Comparison of ENCODE assay signal across 8 mouse cellular contexts in the genomic region with DNA sequence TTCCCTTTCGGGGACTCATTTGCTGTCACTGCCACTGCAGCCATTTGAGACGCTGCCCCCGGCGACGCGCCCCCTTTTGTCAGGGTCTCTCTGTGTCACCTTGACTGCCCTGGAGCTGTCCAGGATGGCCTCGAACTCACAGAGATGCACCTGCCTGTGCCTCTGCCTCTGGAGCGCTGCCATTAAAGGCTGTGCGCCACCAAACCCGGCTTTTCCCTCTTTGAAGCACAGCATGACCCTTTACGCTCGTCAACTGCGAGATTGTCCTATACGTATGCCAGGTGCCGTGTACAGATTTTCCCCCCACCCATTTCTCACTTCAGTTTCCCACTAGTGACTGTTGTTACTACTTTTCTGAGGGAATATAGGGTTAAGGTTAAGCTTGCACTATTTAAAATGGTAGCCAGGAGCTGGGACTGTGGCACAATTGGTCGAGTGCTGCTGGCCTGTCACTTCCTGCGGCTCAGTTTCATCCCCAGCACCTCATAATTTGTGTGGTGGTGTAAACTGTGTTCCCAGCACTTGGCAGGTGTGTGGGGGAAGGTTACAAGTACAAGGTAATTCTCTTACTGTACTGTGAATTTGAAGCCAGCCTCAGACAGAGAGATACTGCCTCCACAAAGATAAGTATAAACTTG. TPM values are rescaled to one million over a fixed set of nuclear protein-coding genes. Genes with fewer than 3 reads are reported as not detected.
DNase-seq lines count a peak whose midpoint lies in the region; ATAC-seq and TF ChIP-seq lines count a peak whose summit lies in the region.

No protein-coding gene starts in this region.

- H3K4me2 ChIP-seq in forebrain, embryonic 13.5 days, result peak overlapping the region; percentile 97

- H3K9ac ChIP-seq in forebrain, embryonic 13.5 days, result peak overlapping the region; percentile 89

- 0 out of 2 replicates have a peak, but pooled peaks have one; percentile 10 for ATAC-seq in forebrain, embryonic 13.5 days

- H3K4me1 ChIP-seq in bone marrow, adult 2 months (ENCODE audit: control insufficient read depth, insufficient read depth, low read length), result peaks cover 6% of the 10 kb centered on the region; the same call in 1 of the 2 replicates
- peaks cover 6% of the 10 kb centered on the region for H3K4me1 ChIP-seq in forebrain, embryonic 13.5 days
- peaks cover 9% of the 10 kb centered on the region for H3K4me1 ChIP-seq in limb, embryonic 10.5 days

- 3% methylated on average over 17 of the region's 17 CpGs for WGBS in bone marrow, adult 2 months
- 10% methylated on average over 17 of the region's 17 CpGs for WGBS in forebrain, embryonic 13.5 days
- 8% methylated on average over 17 of the region's 17 CpGs for WGBS in limb, embryonic 10.5 days

- no peak for TF ChIP-seq POLR2A in bone marrow, adult 2 months (IDR thresholded peaks at IDR 0.05; ENCODE audit: borderline replicate concordance, control insufficient read depth, low read depth, low read length)

- H3K36me3 ChIP-seq in forebrain, embryonic 13.5 days (ENCODE audit: poor library complexity, severe bottlenecking), result peaks cover 22% of the 10 kb centered on the region
- peaks cover 26% of the 10 kb centered on the region for H3K36me3 ChIP-seq in limb, embryonic 10.5 days

- 0 out of 2 replicates have a peak overlapping the region, but pooled peaks have one; percentile 7 for H3K27ac ChIP-seq in bone marrow, adult 2 months (ENCODE audit: control insufficient read depth, insufficient read depth, low read depth, low read length, poor library complexity)
- H3K27ac ChIP-seq in forebrain, embryonic 13.5 days, result 0 out of 2 replicates have a peak overlapping the region, but pooled peaks have one; percentile 31
- peak overlapping the region; percentile 86 for H3K27ac ChIP-seq in limb, embryonic 10.5 days

- no peaks in the 10 kb centered on the region; the same call in 1 of the 2 replicates for H3K9me3 ChIP-seq in forebrain, embryonic 13.5 days (replicated peaks)
- no peaks in the 10 kb centered on the region for H3K9me3 ChIP-seq in limb, embryonic 10.5 days (replicated peaks)

- intact Hi-C loops in left cerebral cortex, postnatal 4 days (cut with DNase I), result no loop called here

- peak; percentile 27 for DNase-seq in left cerebral cortex, postnatal 4 days
- DNase-seq in left cerebral cortex, adult 8-10 months (ENCODE audit: low spot score in 2 of 2), result no peak
- DNase-seq in limb, embryonic 10.5 days (ENCODE audit: low spot score), result peak; percentile 53
- DNase-seq in neural tube, embryonic 10.5 days (ENCODE audit: extremely low spot score, low spot score), result peak; percentile 21
- DNase-seq in yolk sac, embryonic 10.5 days (ENCODE audit: low spot score), result no peak
- no peak for DNase-seq in urinary bladder, postnatal 14 days (ENCODE audit: low spot score)

- peak overlapping the region; percentile 99 for H3K4me3 ChIP-seq in bone marrow, adult 2 months (replicated peaks; ENCODE audit: control insufficient read depth, low read depth, low read length)
- H3K4me3 ChIP-seq in forebrain, embryonic 13.5 days, result peak overlapping the region; percentile 97
- H3K4me3 ChIP-seq in limb, embryonic 10.5 days, result peak overlapping the region; percentile 96

- TF ChIP-seq CTCF in bone marrow, adult 2 months (IDR thresholded peaks at IDR 0.05; ENCODE audit: control insufficient read depth, insufficient read depth, low read length), result no peak

- H3K27me3 ChIP-seq in forebrain, embryonic 13.5 days, result no peaks in the 10 kb centered on the region
- no peaks in the 10 kb centered on the region for H3K27me3 ChIP-seq in limb, embryonic 10.5 days (ENCODE audit: low read depth, poor library complexity, severe bottlenecking)

RNA-seq across cellular contexts. Expression of a gene that starts 0.7 kb away (rescaled TPM):
- 10 to 100 TPM; 29.7 to 33.8 TPM for total RNA-seq in left cerebral cortex, postnatal 4 days (2021)
- 10 to 100 TPM; 40.4 to 43.6 (median 42.2) TPM for total RNA-seq in left cerebral cortex, adult 8-10 months (2022)
- polyA plus RNA-seq in bone marrow, adult 2 months (2011; ENCODE audit: insufficient read depth, insufficient read length, low replicate concordance, missing spikeins), result 24.4 and 32.9 TPM in 2 replicates
- polyA plus RNA-seq in forebrain, embryonic 13.5 days (2015; fragmentation: Nextera tagmentation; extraction: Ambion mirVana), result 53.7 and 54.0 TPM in 2 replicates
- polyA plus RNA-seq in limb, embryonic 10.5 days (2016; fragmentation: Nextera tagmentation; extraction: Ambion mirVana), result 54.1 and 57.2 TPM in 2 replicates

RNA-seq across cellular contexts. Expression of a gene that starts 7.5 kb away (rescaled TPM):
- total RNA-seq in left cerebral cortex, postnatal 4 days (2021), result 100 to 1,000 TPM; 262 to 280 TPM
- 100 to 1,000 TPM; 216 to 259 (median 243) TPM for total RNA-seq in left cerebral cortex, adult 8-10 months (2022)
- 165 and 203 TPM in 2 replicates for polyA plus RNA-seq in bone marrow, adult 2 months (2011; ENCODE audit: insufficient read depth, insufficient read length, low replicate concordance, missing spikeins)
- polyA plus RNA-seq in forebrain, embryonic 13.5 days (2015; fragmentation: Nextera tagmentation; extraction: Ambion mirVana), result 134 and 138 TPM in 2 replicates
- polyA plus RNA-seq in limb, embryonic 10.5 days (2016; fragmentation: Nextera tagmentation; extraction: Ambion mirVana), result 159 and 160 TPM in 2 replicates

RNA-seq across cellular contexts. Expression of a gene that starts 20.6 kb away (rescaled TPM):
- 100 to 1,000 TPM; 678 to 766 TPM for total RNA-seq in left cerebral cortex, postnatal 4 days (2021)
- total RNA-seq in left cerebral cortex, adult 8-10 months (2022), result 100 to 1,000 TPM; 550 to 617 (median 573) TPM
- polyA plus RNA-seq in bone marrow, adult 2 months (2011; ENCODE audit: insufficient read depth, insufficient read length, low replicate concordance, missing spikeins), result 139 and 177 TPM in 2 replicates
- polyA plus RNA-seq in forebrain, embryonic 13.5 days (2015; fragmentation: Nextera tagmentation; extraction: Ambion mirVana), result 1,571 and 1,757 TPM in 2 replicates
- polyA plus RNA-seq in limb, embryonic 10.5 days (2016; fragmentation: Nextera tagmentation; extraction: Ambion mirVana), result 1,816 and 1,865 TPM in 2 replicates

RNA-seq across cellular contexts. Expression of a gene that starts 44.5 kb away (rescaled TPM):
- total RNA-seq in left cerebral cortex, postnatal 4 days (2021), result 10 to 100 TPM; 27.4 to 31.8 TPM
- total RNA-seq in left cerebral cortex, adult 8-10 months (2022), result 10 to 100 TPM; 72.0 to 91.4 (median 77.3) TPM
- 67.1 and 96.1 TPM in 2 replicates for polyA plus RNA-seq in bone marrow, adult 2 months (2011; ENCODE audit: insufficient read depth, insufficient read length, low replicate concordance, missing spikeins)
- 102 and 112 TPM in 2 replicates for polyA plus RNA-seq in forebrain, embryonic 13.5 days (2015; fragmentation: Nextera tagmentation; extraction: Ambion mirVana)
- 130 and 157 TPM in 2 replicates for polyA plus RNA-seq in limb, embryonic 10.5 days (2016; fragmentation: Nextera tagmentation; extraction: Ambion mirVana)

RNA-seq across cellular contexts. Expression of a gene that starts 46.8 kb away (rescaled TPM):
- total RNA-seq in left cerebral cortex, postnatal 4 days (2021), result 10 to 100 TPM; 58.7 to 59.4 TPM
- 10 to 100 TPM; 55.2 to 70.1 (median 64.6) TPM for total RNA-seq in left cerebral cortex, adult 8-10 months (2022)
- polyA plus RNA-seq in bone marrow, adult 2 months (2011; ENCODE audit: insufficient read depth, insufficient read length, low replicate concordance, missing spikeins), result 61.2 and 61.4 TPM in 2 replicates
- polyA plus RNA-seq in forebrain, embryonic 13.5 days (2015; fragmentation: Nextera tagmentation; extraction: Ambion mirVana), result 255 and 263 TPM in 2 replicates
- 444 and 468 TPM in 2 replicates for polyA plus RNA-seq in limb, embryonic 10.5 days (2016; fragmentation: Nextera tagmentation; extraction: Ambion mirVana)

Comparison
In these comparisons a context has a peak if more than half of its experiments do, and no peak if none do; other contexts are left out.
1. DNase-seq: peak in left cerebral cortex, postnatal 4 days (single experiment), limb, embryonic 10.5 days (single experiment) and neural tube, embryonic 10.5 days (single experiment); none in left cerebral cortex, adult 8-10 months (0 of 2), yolk sac, embryonic 10.5 days (single experiment) and urinary bladder, postnatal 14 days (single experiment).
2. H3K27ac ChIP-seq: peak in every context shown above with its lines; median percentile 86 in limb, embryonic 10.5 days; 31 in forebrain, embryonic 13.5 days; 7 in bone marrow, adult 2 months.
3. Peak in every context shown above with its lines, with median percentiles within 50 percentile points of each other: H3K4me3 ChIP-seq.